In the genomic region with DNA sequence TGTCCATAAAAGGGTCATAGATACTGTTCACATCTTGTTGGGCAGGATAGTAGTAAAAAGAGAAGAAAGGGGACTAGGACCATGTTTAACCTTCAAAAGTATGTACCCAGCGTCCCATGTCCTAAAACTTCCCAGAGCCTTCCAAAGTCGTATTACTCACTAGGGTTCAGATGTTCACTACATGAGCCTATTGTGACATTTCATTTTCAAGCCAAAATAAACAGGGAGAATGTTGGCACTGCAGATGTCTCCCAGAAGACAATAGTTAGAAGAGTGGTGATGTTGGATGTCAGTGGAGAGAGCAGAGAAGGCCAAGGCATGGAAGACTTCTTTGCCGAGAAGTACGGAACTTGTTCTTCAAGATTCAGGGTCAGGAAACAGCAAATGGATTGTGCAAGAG, we compare ENCODE assay signal across 27 mouse cellular contexts.
DNase-seq lines count a peak whose midpoint lies in the region; ATAC-seq and TF ChIP-seq lines count a peak whose summit lies in the region.
"Had no signal": no experiment of that assay in that cellular context is flagged by ENCODE, and none has a peak within 500 bp of the region (broad histone marks: within the 10 kb centered on the region; RNA-seq: fewer than 3 reads in every experiment).

No protein-coding gene starts in this region.

- no peak for TF ChIP-seq CTCF in liver, postnatal 0 days (IDR thresholded peaks at IDR 0.05; ENCODE audit: low read depth)

- no peaks in the 10 kb centered on the region for H3K27me3 ChIP-seq in liver, postnatal 0 days (ENCODE audit: insufficient read depth, low read length)
- H3K27me3 ChIP-seq in liver, embryonic 11.5 days (replicated peaks; ENCODE audit: control insufficient read depth, insufficient read depth, low read length): no peaks in the 10 kb centered on the region
- H3K27me3 ChIP-seq: CH12.LX; embryonic facial prominence, embryonic 13.5 days; embryonic facial prominence, embryonic 15.5 days; forebrain, embryonic 12.5 days had no signal

- peak; percentile 33; the same call in 1 of the 2 replicates for ATAC-seq in liver, postnatal 0 days
- no peak for ATAC-seq in liver, embryonic 11.5 days (replicated peaks; ENCODE audit: low FRiP score)
- ATAC-seq: CD4-positive, CD25-positive, alpha-beta regulatory T cell, adult 4 months; forebrain, embryonic 14.5 days; forebrain, embryonic 16.5 days had no signal

- no peak overlapping the region for H3K9ac ChIP-seq in liver, postnatal 0 days (replicated peaks)
- no peak overlapping the region for H3K9ac ChIP-seq in liver, embryonic 11.5 days (ENCODE audit: low read depth, low read length)
- H3K9ac ChIP-seq: embryonic facial prominence, embryonic 13.5 days; embryonic facial prominence, embryonic 15.5 days; forebrain, embryonic 12.5 days had no signal

- H3K4me3 ChIP-seq in liver, postnatal 0 days (ENCODE audit: low read depth, low read length): no peak overlapping the region
- H3K4me3 ChIP-seq in liver, embryonic 11.5 days (ENCODE audit: low read depth, low read length): no peak overlapping the region
- H3K4me3 ChIP-seq: embryonic facial prominence, embryonic 13.5 days; embryonic facial prominence, embryonic 15.5 days; erythroblast, embryonic 14.5 days; forebrain, embryonic 10.5 days; forebrain, embryonic 12.5 days had no signal

- H3K4me1 ChIP-seq in liver, postnatal 0 days (ENCODE audit: insufficient read depth): no peaks in the 10 kb centered on the region
- no peaks in the 10 kb centered on the region for H3K4me1 ChIP-seq in liver, embryonic 11.5 days (replicated peaks; ENCODE audit: control insufficient read depth, insufficient read depth, low read length)
- H3K4me1 ChIP-seq: embryonic facial prominence, embryonic 13.5 days; embryonic facial prominence, embryonic 15.5 days; forebrain, embryonic 10.5 days; forebrain, embryonic 12.5 days had no signal

- H3K36me3 ChIP-seq in liver, postnatal 0 days (replicated peaks; ENCODE audit: insufficient read depth, low read length): no peaks in the 10 kb centered on the region
- H3K36me3 ChIP-seq in liver, embryonic 11.5 days (ENCODE audit: control insufficient read depth, insufficient read depth, low read length): no peaks in the 10 kb centered on the region
- H3K36me3 ChIP-seq: embryonic facial prominence, embryonic 13.5 days; embryonic facial prominence, embryonic 15.5 days; forebrain, embryonic 10.5 days; forebrain, embryonic 12.5 days; G1E had no signal

- no peaks in the 10 kb centered on the region for H3K9me3 ChIP-seq in liver, postnatal 0 days (ENCODE audit: low read length)
- no peaks in the 10 kb centered on the region for H3K9me3 ChIP-seq in liver, embryonic 11.5 days (ENCODE audit: control insufficient read depth, low read length)
- H3K9me3 ChIP-seq: embryonic facial prominence, embryonic 13.5 days; embryonic facial prominence, embryonic 15.5 days; forebrain, embryonic 10.5 days; forebrain, embryonic 12.5 days; G1E had no signal

- 0 out of 2 replicates have a peak, but pooled peaks have one; percentile 8 for TF ChIP-seq EP300 in liver, postnatal 0 days (IDR thresholded peaks at IDR 0.05; ENCODE audit: low read depth)

- no peak overlapping the region for H3K27ac ChIP-seq in liver, postnatal 0 days (ENCODE audit: low read depth)
- H3K27ac ChIP-seq in liver, embryonic 11.5 days (ENCODE audit: low read depth, low read length): no peak overlapping the region
- H3K27ac ChIP-seq: embryonic facial prominence, embryonic 13.5 days; embryonic facial prominence, embryonic 15.5 days; forebrain, embryonic 10.5 days; forebrain, embryonic 12.5 days had no signal

- no peak for DNase-seq in liver, postnatal 0 days
- DNase-seq in liver, embryonic 11.5 days (ENCODE audit: low spot score): no peak
- DNase-seq in lung, postnatal 36 days: peak; percentile 21
- no peak for DNase-seq in lung, postnatal 4 days
- peak; percentile 7 for DNase-seq in Muller cell, postnatal 12 days (ENCODE audit: inconsistent ontology term)
- no peak for DNase-seq in kidney, postnatal 14 days
- no peak for DNase-seq in left cerebral cortex, adult 18-20 months (ENCODE audit: low spot score in 2 of 2)
- DNase-seq: adrenal gland, adult 8-10 months; adrenal gland, postnatal 25 days; B cell, adult 2 months; cerebellum, adult 11 months; cerebellum, adult 18-20 months; cerebellum, adult 8-10 months; cerebellum, adult 9-11 months; cerebellum, postnatal 14 days; cerebellum, postnatal 36 days; embryo, embryonic 11 days had no signal

- WGBS in liver, postnatal 0 days (ENCODE audit: insufficient replicate concordance): 72% methylated on average over 4 of the region's 4 CpGs
- 84% methylated on average over 4 of the region's 4 CpGs for WGBS in liver, embryonic 11.5 days

- no peak overlapping the region for H3K4me2 ChIP-seq in liver, postnatal 0 days (ENCODE audit: low read depth, low read length)
- H3K4me2 ChIP-seq in liver, embryonic 11.5 days: no peak overlapping the region
- H3K4me2 ChIP-seq: embryonic facial prominence, embryonic 13.5 days; embryonic facial prominence, embryonic 15.5 days; forebrain, embryonic 12.5 days had no signal

Comparison
In these comparisons a context has a peak if more than half of its experiments do, and no peak if none do; other contexts are left out.
1. DNase-seq: peak in lung, postnatal 36 days (single experiment) and Muller cell, postnatal 12 days (single experiment); none in liver, postnatal 0 days (single experiment), liver, embryonic 11.5 days (single experiment), lung, postnatal 4 days (0 of 2), kidney, postnatal 14 days (single experiment) and left cerebral cortex, adult 18-20 months (0 of 2).